Mouse (Mus musculus) heart, adult 18-20 months (tissue): ENCODE measurements around the gene Ovol2. TPM values are rescaled to one million over a fixed set of nuclear protein-coding genes. Genes with fewer than 3 reads are reported as not detected.
A peak's percentile ranks its signal among the peaks of the same experiment; 100 is the strongest.

Experiments
- DNase-seq, 2 experiments: peaks; one replicate each; pipeline ENCODE4 v3.0.0; 2021 to 2022; ENCODE audit warnings: mixed read lengths in 1 of 2
- total RNA-seq, 2 experiments: library from RNA; stranded (reverse); gene quantifications; 2 replicates each; pipeline ENCODE4 v1.2.3; 2021

Ovol2 gene
- total RNA-seq, 2 experiments from 2014 or later: not detected

GRCm38 (mm10) chr2:144324218-144324617 is 7.7 kb downstream of the Ovol2 start:
- DNase-seq: no peak

- no peak for DNase-seq
These were observed 20.6 kb downstream of the Ovol2 start for GRCm38 (mm10) chr2:144311372-144311771.

- no peak for DNase-seq
These were observed 21.7 kb downstream of the Ovol2 start for GRCm38 (mm10) chr2:144310273-144310672.

- DNase-seq: no peak
These were observed 23.4 kb downstream of the Ovol2 start for GRCm38 (mm10) chr2:144308561-144308960.

- no peak for DNase-seq
These were observed 26.1 kb downstream of the Ovol2 start for GRCm38 (mm10) chr2:144305721-144306294.

- no peak for DNase-seq
These were observed 30.8 kb downstream of the Ovol2 start for GRCm38 (mm10) chr2:144301101-144301500.

- no peak for DNase-seq
These were observed 31.9 kb downstream of the Ovol2 start for GRCm38 (mm10) chr2:144299749-144300669.

- peak; percentile 31 to 36 for DNase-seq
These were observed 36.7 kb downstream of the Ovol2 start for GRCm38 (mm10) chr2:144295145-144295735.

GRCm38 (mm10) chr2:144291600-144292305 is 40.2 kb downstream of the Ovol2 start:
- no peak for DNase-seq

- DNase-seq: no peak
These were observed 41.6 kb downstream of the Ovol2 start for GRCm38 (mm10) chr2:144290321-144290720.

- no peak for DNase-seq
These were observed 50.5 kb downstream of the Ovol2 start for GRCm38 (mm10) chr2:144281417-144281816.

- no peak for DNase-seq
These were observed 51.4 kb downstream of the Ovol2 start for GRCm38 (mm10) chr2:144280568-144280967.

- peak; percentile 88 to 91 for DNase-seq
These were observed 52.2 kb downstream of the Ovol2 start for GRCm38 (mm10) chr2:144279742-144280141.

GRCm38 (mm10) chr2:144276885-144277284 is 55.1 kb downstream of the Ovol2 start:
- no peak for DNase-seq

GRCm38 (mm10) chr2:144274741-144275140 is 57.2 kb downstream of the Ovol2 start:
- no peak for DNase-seq

- no peak for DNase-seq
These were observed 59.9 kb downstream of the Ovol2 start for GRCm38 (mm10) chr2:144272088-144272487.

- peak; percentile 93 to 94 for DNase-seq
These were observed 61.2 kb downstream of the Ovol2 start, which contains the start of the genes Mgme1 and Snx5 for GRCm38 (mm10) chr2:144270507-144271420. Gene Mgme1 (plus strand): TSS chr2:144270663. Gene Snx5 (minus strand): TSS chr2:144270906.

GRCm38 (mm10) chr2:144269679-144270475 is 62.1 kb downstream of the Ovol2 start:
- no peak for DNase-seq

- no peak for DNase-seq
These were observed 62.7 kb downstream of the Ovol2 start for GRCm38 (mm10) chr2:144269306-144269650.
